Mouse (Mus musculus): ENCODE measurements around the gene Rhou.

Gene Rhou

GRCm38 (mm10) chr8:123651390-123652098, 2.2 kb upstream of the Rhou start:
- no peak for DNase-seq

- peak; percentile 27 to 47 for DNase-seq
These were observed 1.1 kb upstream of the Rhou start for GRCm38 (mm10) chr8:123652641-123653040.

GRCm38 (mm10) chr8:123653994-123654569, 353 bp downstream of the Rhou start:
- peak; percentile 71 to 80 for DNase-seq

GRCm38 (mm10) chr8:123654763-123655162, 1.0 kb downstream of the Rhou start:
- DNase-seq: peak in 1 of 2 experiments; percentile 17

- DNase-seq: peak; percentile 21
These were observed 1.6 kb downstream of the Rhou start for GRCm38 (mm10) chr8:123655351-123655779.

- no peak for DNase-seq
These were observed 4.1 kb downstream of the Rhou start for GRCm38 (mm10) chr8:123657826-123658225.

GRCm38 (mm10) chr8:123659469-123660057, 5.8 kb downstream of the Rhou start:
- no peak for DNase-seq

GRCm38 (mm10) chr8:123661515-123661914, 7.8 kb downstream of the Rhou start:
- no peak for DNase-seq

GRCm38 (mm10) chr8:123665580-123665979, 11.9 kb downstream of the Rhou start:
- no peak for DNase-seq

- no peak for DNase-seq
These were observed 13.1 kb downstream of the Rhou start for GRCm38 (mm10) chr8:123666832-123667231.

- DNase-seq: no peak
These were observed 15.0 kb downstream of the Rhou start for GRCm38 (mm10) chr8:123668681-123669080.

GRCm38 (mm10) chr8:123670766-123671165, 17.0 kb downstream of the Rhou start:
- DNase-seq: no peak

- no peak for DNase-seq
These were observed 17.7 kb downstream of the Rhou start for GRCm38 (mm10) chr8:123671454-123671853.

- no peak for DNase-seq
These were observed 18.9 kb downstream of the Rhou start for GRCm38 (mm10) chr8:123672648-123673047.

- DNase-seq: no peak
These were observed 21.9 kb downstream of the Rhou start for GRCm38 (mm10) chr8:123675611-123676010.

- no peak for DNase-seq
These were observed 24.7 kb downstream of the Rhou start for GRCm38 (mm10) chr8:123678390-123678789.

GRCm38 (mm10) chr8:123682073-123682761, 28.5 kb downstream of the Rhou start:
- DNase-seq: peak in 1 of 2 experiments; percentile 31

GRCm38 (mm10) chr8:123683321-123683720, 29.6 kb downstream of the Rhou start:
- no peak for DNase-seq

- DNase-seq: no peak
These were observed 31.1 kb downstream of the Rhou start for GRCm38 (mm10) chr8:123684806-123685205.

GRCm38 (mm10) chr8:123685477-123685876, 31.7 kb downstream of the Rhou start:
- no peak for DNase-seq

GRCm38 (mm10) chr8:123687826-123688225, 34.1 kb downstream of the Rhou start:
- DNase-seq: no peak

- DNase-seq: no peak
These were observed 38.6 kb downstream of the Rhou start for GRCm38 (mm10) chr8:123692165-123692962.

- no peak for DNase-seq
These were observed 42.4 kb downstream of the Rhou start for GRCm38 (mm10) chr8:123696167-123696566.
